Mouse (Mus musculus): Measurements from ENCODE around the gene Gm21738. TPM values are rescaled to one million over a fixed set of nuclear protein-coding genes. Genes with fewer than 3 reads are reported as not detected.
"Not testable (repeated sequence)": the region's sequence is repeated elsewhere in the genome, so short reads cannot be mapped to it uniquely, and the experiment has no call there.

Gm21738 gene
- not detected for total RNA-seq (2021)

DNA sequence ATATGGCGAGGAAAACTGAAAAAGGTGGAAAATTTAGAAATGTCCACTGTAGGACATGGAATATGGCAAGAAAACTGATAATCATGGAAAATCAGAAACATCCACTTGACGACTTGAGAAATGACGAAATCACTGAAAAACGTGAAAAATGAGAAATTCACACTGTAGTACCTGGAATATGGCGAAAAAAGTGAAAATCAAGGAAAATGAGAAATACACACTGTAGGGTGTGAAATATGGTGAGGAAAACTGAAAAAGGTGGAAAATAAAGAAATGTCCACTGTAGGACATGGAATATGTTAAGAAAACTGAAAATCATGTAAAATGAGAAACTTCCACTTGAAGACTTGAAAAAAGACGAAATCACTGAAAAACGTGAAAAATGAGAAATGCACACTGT, at the start of gene Gm21738:
TSS of gene Gm21738 (minus strand) at position 101 of the 400 bp plus-strand sequence.
- intact Hi-C loops (cut with DNase I); DNase-seq (ENCODE audit: low spot score in 2 of 2): not testable (repeated sequence)

DNA sequence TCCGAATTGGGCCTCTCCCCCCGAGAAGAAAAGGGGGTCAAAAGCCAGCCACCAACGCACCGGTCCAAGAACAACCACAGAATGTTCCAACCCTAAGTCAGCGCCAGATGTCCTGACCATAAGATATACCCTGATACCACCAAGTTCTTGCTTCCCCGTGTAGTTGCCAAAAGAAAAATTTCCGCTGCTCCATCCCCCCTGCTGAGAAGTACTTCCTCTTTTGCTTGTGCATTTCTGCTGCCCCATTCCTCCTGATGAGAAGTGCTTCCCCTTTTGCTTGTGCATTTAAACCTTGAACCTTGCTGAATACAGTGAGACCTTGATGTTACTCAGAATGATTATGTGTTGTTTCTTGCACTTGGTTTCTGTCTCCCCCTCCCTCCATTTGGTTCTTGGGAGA, 35.0 kb downstream of the Gm21738 start:
- DNase-seq (ENCODE audit: low spot score in 2 of 2); intact Hi-C loops (cut with DNase I): not testable (repeated sequence)

Other genes with a start within 250 kb of the Gm21738 start
- not detected for gene Gm2244, start 131.0 kb upstream of the Gm21738 start, total RNA-seq (2021)
- gene Gm2237, start 166.2 kb upstream of the Gm21738 start, total RNA-seq (2021) = 1 to 10 TPM; 2.4 to 2.9 TPM
- not detected for gene Gm5458, start 183.7 kb upstream of the Gm21738 start, total RNA-seq (2021)

Measured in left cerebral cortex, postnatal 36 days (tissue).